Mouse (Mus musculus) kidney, postnatal 0 days (tissue): Measurements from ENCODE around the gene Cdc42ep1. TPM values are rescaled to one million over a fixed set of nuclear protein-coding genes. Genes with fewer than 3 reads are reported as not detected.

Source experiments
- ATAC-seq: fragments of 200-750 bp; cut with Nextera tagmentation; replicated peaks from 2 replicates; pipeline ENCODE4 v1.8.0; 2017; ENCODE audit warnings: low read depth, moderate number of reproducible peaks, moderate TSS enrichment, moderate library complexity; ENCODE audit not compliant: low FRiP score
- DNase-seq: peaks from one replicate; pipeline ENCODE4 v3.0.0-alpha.2; 2016; ENCODE audit warnings: low spot score
- H3K27ac ChIP-seq: fragments of 300-500 bp; sonication (generic); 2 replicates; pipeline ENCODE4 v1.5.1; 2014; ENCODE audit warnings: mild to moderate bottlenecking
- H3K27me3 ChIP-seq: fragments of 300-500 bp; sonication (generic); 2 replicates; pipeline ENCODE4 v1.6.1; 2014; ENCODE audit warnings: low read length, mixed read lengths; ENCODE audit not compliant: insufficient read depth
- H3K36me3 ChIP-seq: fragments of 300-500 bp; sonication (generic); 2 replicates; pipeline ENCODE4 v1.6.1; 2014; ENCODE audit warnings: low read length, mixed read lengths; ENCODE audit not compliant: insufficient read depth
- H3K4me1 ChIP-seq: fragments of 300-500 bp; sonication (generic); replicated peaks from 2 replicates; pipeline ENCODE4 v1.6.1; 2014; ENCODE audit warnings: antibody characterized with exemption, low read length, mixed read lengths; ENCODE audit not compliant: insufficient read depth
- H3K4me2 ChIP-seq: fragments of 300-500 bp; sonication (generic); 2 replicates; pipeline ENCODE4 v1.6.1; 2014; ENCODE audit warnings: mild to moderate bottlenecking, low read length, moderate library complexity, mixed read lengths
- H3K4me3 ChIP-seq: fragments of 300-500 bp; sonication (generic); replicated peaks from 2 replicates; pipeline ENCODE4 v1.5.1; 2014; ENCODE audit warnings: low read depth, low read length
- H3K9ac ChIP-seq: fragments of 300-500 bp; sonication (generic); 2 replicates; pipeline ENCODE4 v1.6.1; 2014; ENCODE audit warnings: low read depth, low read length
- H3K9me3 ChIP-seq: fragments of 300-500 bp; sonication (generic); replicated peaks from 2 replicates; pipeline ENCODE4 v1.6.1; 2016; ENCODE audit warnings: low read length, inconsistent platforms, mixed read lengths
- CTCF ChIP-seq: IDR thresholded peaks from 2 replicates; pipeline ENCODE4 v1.5.1; 2016; ENCODE audit warnings: antibody characterized with exemption, low read depth, mild to moderate bottlenecking, moderate library complexity
- WGBS: fragments of 180-500 bp; shearing (Covaris S2); extraction: QIAGEN DNeasy Blood & Tissue Kit; methylation state at CpG from one replicate; pipeline ENCODE4 v1.1.7; 2014; 5-methylcytosine and 5-hydroxymethylcytosine counted together
- polyA plus RNA-seq: library from polyadenylated mRNA; unstranded; fragments of >200 nt; fragmentation: Nextera tagmentation; extraction: Ambion mirVana; gene quantifications from 2 replicates; pipeline ENCODE4 v1.2.1, GENCODE M21; 2015

Gene Cdc42ep1
- polyA plus RNA-seq, 1 experiment from 2014 or later, result 57.1 TPM

- WGBS, result 69% methylated on average over 3 of the region's 3 CpGs
These were observed 35.3 kb upstream of the Cdc42ep1 start for GRCm38 (mm10) chr15:78807141-78807540.

DNA sequence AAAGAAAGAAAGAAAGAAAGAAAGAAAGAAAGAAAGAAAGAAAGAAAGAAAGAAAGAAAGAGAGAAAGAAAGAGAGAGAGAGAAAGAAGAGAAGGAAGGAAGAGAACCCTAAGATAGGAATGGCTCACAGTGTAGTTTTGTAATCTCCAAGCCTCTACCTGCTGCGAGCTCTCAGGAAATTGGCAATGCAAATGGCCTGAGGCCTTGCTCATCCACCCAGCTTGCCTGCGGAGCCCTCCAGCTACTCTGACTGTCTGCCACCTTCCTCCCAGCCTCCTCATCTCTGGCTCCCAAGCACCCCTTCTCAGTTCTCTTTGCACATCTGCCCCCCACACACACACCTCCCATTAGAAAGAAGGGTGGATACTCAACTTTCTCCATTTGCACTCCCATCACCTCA is 33.4 kb upstream of the Cdc42ep1 start:
- TF ChIP-seq CTCF, result no peak
- Histone ChIP-seq H3K9ac (no peak overlapping the region), H3K27ac (no peak overlapping the region), H3K4me1 (peaks cover 14% of the 10 kb centered on the region; the same call in 1 of the 2 replicates), H3K4me2 (no peak overlapping the region), H3K27me3 (no peaks in the 10 kb centered on the region), H3K36me3 (no peaks in the 10 kb centered on the region), H3K4me3 (no peak overlapping the region), H3K9me3 (no peaks in the 10 kb centered on the region)
- no peak for DNase-seq
- 96% methylated on average over 2 of the region's 2 CpGs for WGBS
- no peak for ATAC-seq

More at GRCm38 (mm10) chr15:78807141-78807540, 35.3 kb upstream of the Cdc42ep1 start:
- no peaks in the 10 kb centered on the region for H3K36me3 ChIP-seq
- ATAC-seq (no peak), DNase-seq (no peak)
- peak overlapping the region; percentile 19; the same call in 1 of the 2 replicates for H3K27ac ChIP-seq
- H3K4me1 ChIP-seq, result peaks cover 17% of the 10 kb centered on the region; the same call in 1 of the 2 replicates
- H3K9ac ChIP-seq, result no peak overlapping the region
- H3K4me3 ChIP-seq, result no peak overlapping the region
- H3K9me3 ChIP-seq, result no peaks in the 10 kb centered on the region
- no peak for TF ChIP-seq CTCF
- no peaks in the 10 kb centered on the region for H3K27me3 ChIP-seq
- H3K4me2 ChIP-seq, result no peak overlapping the region

DNA sequence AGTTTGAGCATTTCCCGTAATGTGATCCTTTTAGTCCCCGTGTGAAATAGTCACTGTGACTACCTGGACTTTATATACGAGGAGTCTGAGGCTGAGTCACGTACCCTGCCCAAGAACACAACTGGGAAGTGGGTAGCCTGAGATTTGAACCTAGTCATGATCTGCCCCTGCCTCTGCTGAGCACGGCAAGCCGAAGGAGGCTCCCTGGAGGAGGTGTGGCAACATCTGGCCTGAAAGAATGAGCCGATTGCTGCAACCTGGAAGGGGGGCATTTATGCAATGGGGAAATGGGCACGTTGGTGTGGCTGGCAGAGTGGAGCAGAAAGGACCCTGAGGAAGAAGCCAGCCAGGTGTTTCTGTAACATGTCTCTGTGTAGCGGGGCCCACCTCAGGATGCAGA is 32.7 kb upstream of the Cdc42ep1 start:
- peaks cover 12% of the 10 kb centered on the region; the same call in 1 of the 2 replicates for H3K4me1 ChIP-seq
- H3K4me2 ChIP-seq, result no peak overlapping the region
- no peak for DNase-seq
- TF ChIP-seq CTCF, result no peak
- no peaks in the 10 kb centered on the region for H3K36me3 ChIP-seq
- ATAC-seq, result no peak
- H3K9me3 ChIP-seq, result no peaks in the 10 kb centered on the region
- H3K27ac ChIP-seq, result no peak overlapping the region
- H3K27me3 ChIP-seq, result no peaks in the 10 kb centered on the region
- no peak overlapping the region for H3K4me3 ChIP-seq
- H3K9ac ChIP-seq, result no peak overlapping the region
- 51% methylated on average over 9 of the region's 9 CpGs for WGBS

GRCm38 (mm10) chr15:78810146-78810545 is 32.3 kb upstream of the Cdc42ep1 start:
- H3K27ac ChIP-seq, result no peak overlapping the region
- H3K4me3 ChIP-seq, result no peak overlapping the region
- H3K9me3 ChIP-seq, result no peaks in the 10 kb centered on the region
- 69% methylated on average over 9 of the region's 9 CpGs for WGBS
- no peak for ATAC-seq
- H3K4me1 ChIP-seq, result peaks cover 11% of the 10 kb centered on the region; the same call in 1 of the 2 replicates
- DNase-seq, result no peak
- no peaks in the 10 kb centered on the region for H3K36me3 ChIP-seq
- H3K27me3 ChIP-seq, result no peaks in the 10 kb centered on the region
- H3K9ac ChIP-seq, result no peak overlapping the region
- no peak for TF ChIP-seq CTCF
- no peak overlapping the region for H3K4me2 ChIP-seq

- no peak for TF ChIP-seq CTCF
- WGBS, result 73% methylated on average over 4 of the region's 4 CpGs
- DNase-seq, result no peak
These were observed 28.8 kb upstream of the Cdc42ep1 start for GRCm38 (mm10) chr15:78813603-78814002.

GRCm38 (mm10) chr15:78815314-78816073 is 26.9 kb upstream of the Cdc42ep1 start:
- 39% methylated on average over 11 of the region's 11 CpGs for WGBS
- H3K9ac ChIP-seq, result no peak overlapping the region
- no peaks in the 10 kb centered on the region for H3K9me3 ChIP-seq
- 0 out of 2 replicates have a peak overlapping the region, but pooled peaks have one; percentile 4 for H3K27ac ChIP-seq
- H3K4me3 ChIP-seq, result no peak overlapping the region
- ATAC-seq, result peak; percentile 72; the same call in 1 of the 2 replicates
- H3K4me1 ChIP-seq, result no peaks in the 10 kb centered on the region
- H3K27me3 ChIP-seq, result no peaks in the 10 kb centered on the region
- DNase-seq, result no peak
- H3K4me2 ChIP-seq, result no peak overlapping the region
- no peaks in the 10 kb centered on the region for H3K36me3 ChIP-seq
- TF ChIP-seq CTCF, result no peak

More at GRCm38 (mm10) chr15:78813603-78814002, 28.8 kb upstream of the Cdc42ep1 start:
- Histone ChIP-seq H3K36me3 (no peaks in the 10 kb centered on the region), H3K4me3 (no peak overlapping the region), H3K27me3 (no peaks in the 10 kb centered on the region), H3K4me1 (no peaks in the 10 kb centered on the region), H3K9me3 (no peaks in the 10 kb centered on the region), H3K9ac (no peak overlapping the region), H3K27ac (no peak overlapping the region), H3K4me2 (no peak overlapping the region)
- ATAC-seq, result no peak
